Mouse (Mus musculus): ENCODE measurements around the gene Srpk2.
A peak's percentile ranks its signal among the peaks of the same experiment; 100 is the strongest.
"Not testable (repeated sequence)": the region's sequence is repeated elsewhere in the genome, so short reads cannot be mapped to it uniquely, and the experiment has no call there.

The Srpk2 gene

DNA sequence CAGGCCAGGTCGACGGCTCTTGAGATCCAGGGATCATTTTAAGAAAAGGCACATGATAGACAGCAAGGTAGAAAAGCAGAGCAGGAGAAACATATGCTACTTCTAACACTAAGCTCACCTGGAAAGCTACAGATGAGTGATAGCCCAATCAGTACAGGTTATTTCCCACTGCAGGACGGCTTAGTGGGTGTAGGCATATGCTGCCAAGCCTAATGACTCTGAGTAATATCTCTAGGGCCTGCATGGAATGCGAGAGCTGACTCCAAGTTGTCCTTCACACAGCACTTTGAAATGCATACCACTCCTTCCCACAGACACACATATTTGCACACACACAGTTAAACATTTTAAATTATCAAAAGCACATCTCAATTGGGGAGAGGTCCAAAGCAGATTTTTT is 195.2 kb downstream of the Srpk2 start:
- no peaks in the 10 kb centered on the region for H3K4me1 ChIP-seq (replicated peaks; ENCODE audit: low read depth, low read length)
- no peak overlapping the region for H3K4me3 ChIP-seq (replicated peaks; ENCODE audit: low read length)
- no peak for TF ChIP-seq POU5F1 (IDR thresholded peaks at IDR 0.05; ENCODE audit: borderline replicate concordance, low read length)
- TF ChIP-seq NANOG (IDR thresholded peaks at IDR 0.05; ENCODE audit: borderline replicate concordance, low read length): no peak
- no peak for TF ChIP-seq CTCF (conservative IDR thresholded peaks at IDR 0.05; ENCODE audit: low read length)
- H3K27me3 ChIP-seq (ENCODE audit: insufficient read depth, low read length): no peaks in the 10 kb centered on the region
- no peaks in the 10 kb centered on the region for H3K9me3 ChIP-seq (ENCODE audit: low read length)
- peaks cover 83% of the 10 kb centered on the region for H3K36me3 ChIP-seq (ENCODE audit: insufficient read depth, low read length)

GRCm38 (mm10) chr5:23483811-23484210 is 200.6 kb downstream of the Srpk2 start:
- no peaks in the 10 kb centered on the region for H3K9me3 ChIP-seq (ENCODE audit: low read length)
- H3K4me3 ChIP-seq (replicated peaks; ENCODE audit: low read length): no peak overlapping the region
- TF ChIP-seq CTCF (conservative IDR thresholded peaks at IDR 0.05; ENCODE audit: low read length): no peak
- no peak for TF ChIP-seq NANOG (IDR thresholded peaks at IDR 0.05; ENCODE audit: borderline replicate concordance, low read length)
- TF ChIP-seq POU5F1 (IDR thresholded peaks at IDR 0.05; ENCODE audit: borderline replicate concordance, low read length): no peak
- no peaks in the 10 kb centered on the region for H3K4me1 ChIP-seq (replicated peaks; ENCODE audit: low read depth, low read length)
- H3K36me3 ChIP-seq (ENCODE audit: insufficient read depth, low read length): peaks cover 72% of the 10 kb centered on the region
- no peaks in the 10 kb centered on the region for H3K27me3 ChIP-seq (ENCODE audit: insufficient read depth, low read length)

DNA sequence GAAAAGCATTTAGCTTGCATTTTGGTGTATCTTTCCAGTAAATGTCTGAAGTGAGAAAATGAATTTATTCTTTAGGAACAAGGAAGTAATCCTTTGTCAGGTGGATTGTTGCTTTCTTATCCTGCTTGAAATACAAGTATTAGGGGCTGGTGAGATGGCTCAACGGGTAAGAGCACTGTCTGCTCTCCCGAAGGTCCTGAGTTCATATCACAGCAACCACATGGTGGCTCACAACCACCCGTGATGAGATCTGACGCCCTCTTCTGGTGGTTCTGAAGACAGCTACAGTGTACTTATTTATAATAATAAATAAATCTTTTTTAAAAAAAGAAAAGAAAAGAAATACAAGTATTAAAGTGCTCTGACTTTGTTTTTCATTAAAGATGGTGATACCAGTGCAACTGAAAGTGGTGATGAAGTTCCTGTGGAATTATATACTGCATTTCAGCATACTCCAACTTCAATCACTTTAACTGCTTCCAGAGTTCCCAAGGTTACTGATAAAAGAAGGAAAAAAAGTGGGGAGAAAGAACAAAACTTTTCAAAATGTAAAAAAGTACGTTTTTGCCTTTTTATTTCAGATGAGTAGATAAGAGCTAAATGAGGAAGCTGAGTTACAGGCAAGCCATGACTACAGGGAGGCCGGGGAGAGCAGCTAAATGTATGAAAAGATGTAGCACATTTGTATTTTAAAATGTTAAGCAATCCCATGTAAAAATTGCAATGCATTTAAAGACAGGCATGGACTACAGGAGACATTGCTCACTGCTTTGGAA is 211.1 kb downstream of the Srpk2 start:
- no peak for TF ChIP-seq POU5F1 (IDR thresholded peaks at IDR 0.05; ENCODE audit: borderline replicate concordance, low read length)
- TF ChIP-seq NANOG (IDR thresholded peaks at IDR 0.05; ENCODE audit: borderline replicate concordance, low read length): no peak
- TF ChIP-seq CTCF (conservative IDR thresholded peaks at IDR 0.05; ENCODE audit: low read length): peak; percentile 26; the same call in 1 of the 2 replicates

DNA sequence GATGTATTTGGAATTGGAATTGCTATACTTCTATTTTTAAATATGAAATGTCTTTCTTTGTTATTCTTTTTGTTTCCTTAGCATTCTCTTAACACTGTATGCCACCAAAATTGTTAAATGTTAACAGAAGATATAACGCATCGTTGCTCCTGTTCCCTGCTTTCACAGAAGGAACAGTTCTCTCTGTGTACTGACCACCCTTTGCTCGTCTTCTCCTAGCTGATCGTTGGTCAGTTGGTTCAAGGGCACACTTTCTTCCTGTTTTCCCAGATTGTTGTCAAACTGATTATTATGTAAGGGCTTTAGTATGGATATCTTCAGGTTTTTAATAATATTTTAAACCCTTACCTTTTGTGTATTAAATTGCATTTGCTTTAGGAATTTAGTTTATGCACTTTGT is 217.9 kb downstream of the Srpk2 start:
- no peaks in the 10 kb centered on the region for H3K27me3 ChIP-seq (ENCODE audit: insufficient read depth, low read length)
- peaks cover 6% of the 10 kb centered on the region for H3K4me1 ChIP-seq (replicated peaks; ENCODE audit: low read depth, low read length)
- peaks cover 44% of the 10 kb centered on the region for H3K36me3 ChIP-seq (ENCODE audit: insufficient read depth, low read length)
- TF ChIP-seq POU5F1 (IDR thresholded peaks at IDR 0.05; ENCODE audit: borderline replicate concordance, low read length) (no peak), NANOG (IDR thresholded peaks at IDR 0.05; ENCODE audit: borderline replicate concordance, low read length) (no peak), CTCF (conservative IDR thresholded peaks at IDR 0.05; ENCODE audit: low read length) (no peak)
- no peaks in the 10 kb centered on the region for H3K9me3 ChIP-seq (ENCODE audit: low read length)
- H3K4me3 ChIP-seq (replicated peaks; ENCODE audit: low read length): no peak overlapping the region

More for the DNA sequence above, 211.1 kb downstream of the Srpk2 start:
- Histone ChIP-seq H3K9me3 (ENCODE audit: low read length) (no peaks in the 10 kb centered on the region), H3K36me3 (ENCODE audit: insufficient read depth, low read length) (peaks cover 36% of the 10 kb centered on the region), H3K27me3 (ENCODE audit: insufficient read depth, low read length) (no peaks in the 10 kb centered on the region), H3K4me1 (replicated peaks; ENCODE audit: low read depth, low read length) (no peaks in the 10 kb centered on the region), H3K4me3 (replicated peaks; ENCODE audit: low read length) (no peak overlapping the region)

GRCm38 (mm10) chr5:23464743-23465142 is 219.7 kb downstream of the Srpk2 start:
- no peaks in the 10 kb centered on the region for H3K27me3 ChIP-seq (ENCODE audit: insufficient read depth, low read length)
- H3K4me3 ChIP-seq (replicated peaks; ENCODE audit: low read length): no peak overlapping the region
- H3K4me1 ChIP-seq (replicated peaks; ENCODE audit: low read depth, low read length): peaks cover 6% of the 10 kb centered on the region
- no peaks in the 10 kb centered on the region for H3K9me3 ChIP-seq (ENCODE audit: low read length)
- H3K36me3 ChIP-seq (ENCODE audit: insufficient read depth, low read length): peaks cover 39% of the 10 kb centered on the region
- TF ChIP-seq CTCF (conservative IDR thresholded peaks at IDR 0.05; ENCODE audit: low read length) (no peak), NANOG (IDR thresholded peaks at IDR 0.05; ENCODE audit: borderline replicate concordance, low read length) (no peak), POU5F1 (IDR thresholded peaks at IDR 0.05; ENCODE audit: borderline replicate concordance, low read length) (no peak)

DNA sequence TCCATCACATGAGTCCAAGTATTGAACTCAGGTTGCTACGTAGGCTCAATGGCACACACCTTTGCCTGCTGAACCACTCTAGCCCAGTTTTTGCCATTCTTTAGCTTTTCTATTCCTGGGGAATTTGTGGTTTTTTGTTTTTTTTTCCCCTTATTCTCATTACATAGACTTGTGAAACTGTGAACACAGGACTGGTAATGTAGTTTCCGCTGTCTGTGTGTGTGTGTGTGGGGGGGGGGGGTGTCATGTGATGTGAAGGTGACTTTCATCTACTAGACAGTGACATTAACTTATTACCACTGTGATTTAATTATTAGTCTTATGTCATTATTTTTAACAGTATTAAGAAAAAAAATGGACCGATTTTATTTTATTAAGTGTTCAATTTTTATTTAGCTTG is 220.2 kb downstream of the Srpk2 start:
- no peaks in the 10 kb centered on the region for H3K27me3 ChIP-seq (ENCODE audit: insufficient read depth, low read length)
- H3K9me3 ChIP-seq (ENCODE audit: low read length): no peaks in the 10 kb centered on the region
- TF ChIP-seq NANOG (IDR thresholded peaks at IDR 0.05; ENCODE audit: borderline replicate concordance, low read length) (no peak), POU5F1 (IDR thresholded peaks at IDR 0.05; ENCODE audit: borderline replicate concordance, low read length) (no peak), CTCF (conservative IDR thresholded peaks at IDR 0.05; ENCODE audit: low read length) (no peak)
- H3K36me3 ChIP-seq (ENCODE audit: insufficient read depth, low read length): peaks cover 39% of the 10 kb centered on the region
- H3K4me1 ChIP-seq (replicated peaks; ENCODE audit: low read depth, low read length): peaks cover 6% of the 10 kb centered on the region
- H3K4me3 ChIP-seq (replicated peaks; ENCODE audit: low read length): no peak overlapping the region

DNA sequence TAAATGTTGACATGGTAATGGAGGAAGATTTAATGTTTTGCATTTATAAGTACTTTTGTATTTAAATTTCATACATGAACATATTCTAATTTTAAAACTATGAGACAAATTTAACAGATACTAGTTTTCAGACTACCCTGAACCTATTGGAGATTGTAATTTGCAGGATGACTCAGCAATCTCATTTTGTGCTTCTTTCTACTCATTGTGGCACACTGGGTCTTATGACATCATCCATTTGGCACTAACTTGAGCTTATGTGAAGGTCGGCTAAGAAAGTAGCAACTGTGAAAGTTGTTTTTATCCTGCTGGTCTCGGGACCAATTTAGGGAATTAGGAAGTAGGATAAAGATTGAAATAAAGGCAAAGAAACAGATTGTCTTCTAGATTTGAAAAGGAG is 222.7 kb downstream of the Srpk2 start:
- peaks cover 6% of the 10 kb centered on the region for H3K4me1 ChIP-seq (replicated peaks; ENCODE audit: low read depth, low read length)
- peaks cover 23% of the 10 kb centered on the region for H3K36me3 ChIP-seq (ENCODE audit: insufficient read depth, low read length)
- no peaks in the 10 kb centered on the region for H3K27me3 ChIP-seq (ENCODE audit: insufficient read depth, low read length)
- no peaks in the 10 kb centered on the region for H3K9me3 ChIP-seq (ENCODE audit: low read length)
- TF ChIP-seq NANOG (IDR thresholded peaks at IDR 0.05; ENCODE audit: borderline replicate concordance, low read length): no peak
- TF ChIP-seq CTCF (conservative IDR thresholded peaks at IDR 0.05; ENCODE audit: low read length): no peak
- TF ChIP-seq POU5F1 (IDR thresholded peaks at IDR 0.05; ENCODE audit: borderline replicate concordance, low read length): no peak
- H3K4me3 ChIP-seq (replicated peaks; ENCODE audit: low read length): no peak overlapping the region

DNA sequence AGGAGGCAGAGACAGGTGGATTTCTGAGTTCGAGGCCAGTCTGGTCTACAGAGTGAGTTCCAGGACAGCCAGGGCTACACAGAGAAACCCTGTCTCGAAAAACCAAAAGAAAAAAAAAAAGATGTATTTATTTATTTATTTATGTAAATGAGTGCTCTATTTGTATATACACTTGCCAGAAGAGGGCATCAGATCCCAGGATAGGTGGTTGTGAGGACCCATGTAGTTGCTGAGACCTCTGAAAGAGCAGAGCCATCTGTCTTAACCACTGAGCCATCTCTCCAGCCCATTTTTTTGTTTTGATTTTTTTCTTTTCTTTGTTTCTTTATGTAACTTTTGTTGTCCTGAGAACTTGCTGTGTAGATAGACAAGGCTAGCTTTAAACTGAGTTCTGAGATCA is 230.9 kb downstream of the Srpk2 start:
- peaks cover 17% of the 10 kb centered on the region for H3K36me3 ChIP-seq (ENCODE audit: insufficient read depth, low read length)
- H3K4me1 ChIP-seq (replicated peaks; ENCODE audit: low read depth, low read length): not testable (repeated sequence)

More for the DNA sequence above, 230.9 kb downstream of the Srpk2 start:
- not testable (repeated sequence) for H3K27me3 ChIP-seq (ENCODE audit: insufficient read depth, low read length); H3K9me3 ChIP-seq (ENCODE audit: low read length); H3K4me3 ChIP-seq (replicated peaks; ENCODE audit: low read length)

Measured in E14TG2a.4 (cell line).